Mouse (Mus musculus) thymus, adult 2 months (tissue): ENCODE results near the gene Phf24.

Experiments used
- CTCF ChIP-seq: fragments of 200-500 bp; IDR thresholded peaks from 2 replicates; pipeline ENCODE4 v1.5.1; 2012; ENCODE audit warnings: mild to moderate bottlenecking, control low read depth, low read length, moderate library complexity, borderline replicate concordance; ENCODE audit not compliant: control insufficient read depth, poor library complexity, insufficient read depth; ENCODE audit errors: extremely low read depth
- POLR2A ChIP-seq: fragments of 200-500 bp; IDR thresholded peaks from 2 replicates; pipeline ENCODE4 v1.6.1; 2012; ENCODE audit warnings: mild to moderate bottlenecking, low read length, control low read depth, moderate library complexity; ENCODE audit not compliant: control insufficient read depth, poor library complexity, insufficient read depth; ENCODE audit errors: extremely low read depth

GRCm38 (mm10) chr4:42932229-42932969 lies 15.9 kb downstream of the Phf24 start:
- TF ChIP-seq POLR2A, result no peak
- no peak for TF ChIP-seq CTCF
